Mouse (Mus musculus): ENCODE data around the gene Mdn1. TPM values are rescaled to one million over a fixed set of nuclear protein-coding genes. Genes with fewer than 3 reads are reported as not detected.
A peak's percentile ranks its signal among the peaks of the same experiment; 100 is the strongest.

The Mdn1 gene
- total RNA-seq, 1 experiment: 143 TPM

GRCm38 (mm10) chr4:32677471-32677870, 20.6 kb downstream of the Mdn1 start:
- Histone ChIP-seq H3K9ac (ENCODE audit: insufficient read depth, low read depth, low read length, poor library complexity, severe bottlenecking) (no peak overlapping the region), H3K4me3 (ENCODE audit: insufficient read depth in 1 of 2, low read depth in 1 of 2, low read length in 2 of 2, poor library complexity in 1 of 2, severe bottlenecking in 1 of 2) (no peak overlapping the region), H3K27ac (ENCODE audit: insufficient read depth, low read depth, low read length, poor library complexity, severe bottlenecking) (no peak overlapping the region), H3K4me1 (ENCODE audit: control insufficient read depth in 2 of 2, insufficient read depth in 2 of 2, low read length in 2 of 2, poor library complexity in 1 of 2) (no peaks in the 10 kb centered on the region), H3K36me3 (ENCODE audit: control insufficient read depth, insufficient read depth, low read length, poor library complexity, severe bottlenecking) (peaks cover 32% of the 10 kb centered on the region), H3K9me3 (ENCODE audit: control insufficient read depth, insufficient read depth, low read depth, low read length) (no peaks in the 10 kb centered on the region)
- in situ Hi-C loops (cut with MboI; ENCODE audit: low sequenced_read_pairs in 2 of 2, unreplicated experiment in 2 of 2): no loop called here
- DNase-seq (ENCODE audit: low read depth, low spot score): no peak
- no peak for TF ChIP-seq HCFC1 (IDR thresholded peaks at IDR 0.05; ENCODE audit: borderline replicate concordance, insufficient read depth, low read length)

- H3K4me3 ChIP-seq (ENCODE audit: insufficient read depth in 1 of 2, low read depth in 1 of 2, low read length in 2 of 2, poor library complexity in 1 of 2, severe bottlenecking in 1 of 2): no peak overlapping the region
- no peak overlapping the region for H3K27ac ChIP-seq (ENCODE audit: insufficient read depth, low read depth, low read length, poor library complexity, severe bottlenecking)
- DNase-seq (ENCODE audit: low read depth, low spot score): peak; percentile 22
- no peaks in the 10 kb centered on the region for H3K4me1 ChIP-seq (ENCODE audit: control insufficient read depth in 2 of 2, insufficient read depth in 2 of 2, low read length in 2 of 2, poor library complexity in 1 of 2)
- in situ Hi-C loops (cut with MboI; ENCODE audit: low sequenced_read_pairs in 2 of 2, unreplicated experiment in 2 of 2): no loop called here
- peaks cover 30% of the 10 kb centered on the region for H3K36me3 ChIP-seq (ENCODE audit: control insufficient read depth, insufficient read depth, low read length, poor library complexity, severe bottlenecking)
- no peaks in the 10 kb centered on the region for H3K9me3 ChIP-seq (ENCODE audit: control insufficient read depth, insufficient read depth, low read depth, low read length)
- no peak overlapping the region for H3K9ac ChIP-seq (ENCODE audit: insufficient read depth, low read depth, low read length, poor library complexity, severe bottlenecking)
- no peak for TF ChIP-seq MAFK (IDR thresholded peaks at IDR 0.05; ENCODE audit: insufficient read depth, low read depth, low read length)
- TF ChIP-seq CHD2 (IDR thresholded peaks at IDR 0.05; ENCODE audit: low read depth, low read length): no peak
- no peak for TF ChIP-seq HCFC1 (IDR thresholded peaks at IDR 0.05; ENCODE audit: borderline replicate concordance, insufficient read depth, low read length)
- TF ChIP-seq ZC3H11A (IDR thresholded peaks at IDR 0.05; ENCODE audit: borderline replicate concordance, low read depth, low read length): no peak
- no peak for TF ChIP-seq ZNF384 (IDR thresholded peaks at IDR 0.05; ENCODE audit: low read depth, low read length)
Measured at GRCm38 (mm10) chr4:32680843-32681242, 23.9 kb downstream of the Mdn1 start.

- Histone ChIP-seq H3K27ac (ENCODE audit: insufficient read depth, low read depth, low read length, poor library complexity, severe bottlenecking) (no peak overlapping the region), H3K36me3 (ENCODE audit: control insufficient read depth, insufficient read depth, low read length, poor library complexity, severe bottlenecking) (peaks cover 26% of the 10 kb centered on the region), H3K9ac (ENCODE audit: insufficient read depth, low read depth, low read length, poor library complexity, severe bottlenecking) (no peak overlapping the region), H3K4me1 (ENCODE audit: control insufficient read depth in 2 of 2, insufficient read depth in 2 of 2, low read length in 2 of 2, poor library complexity in 1 of 2) (no peaks in the 10 kb centered on the region), H3K4me3 (ENCODE audit: insufficient read depth in 1 of 2, low read depth in 1 of 2, low read length in 2 of 2, poor library complexity in 1 of 2, severe bottlenecking in 1 of 2) (no peak overlapping the region), H3K9me3 (ENCODE audit: control insufficient read depth, insufficient read depth, low read depth, low read length) (no peaks in the 10 kb centered on the region)
- no peak for TF ChIP-seq HCFC1 (IDR thresholded peaks at IDR 0.05; ENCODE audit: borderline replicate concordance, insufficient read depth, low read length)
- TF ChIP-seq ZC3H11A (IDR thresholded peaks at IDR 0.05; ENCODE audit: borderline replicate concordance, low read depth, low read length): no peak
- no peak for TF ChIP-seq CHD2 (IDR thresholded peaks at IDR 0.05; ENCODE audit: low read depth, low read length)
- no peak for TF ChIP-seq MAFK (IDR thresholded peaks at IDR 0.05; ENCODE audit: insufficient read depth, low read depth, low read length)
- TF ChIP-seq ZNF384 (IDR thresholded peaks at IDR 0.05; ENCODE audit: low read depth, low read length): no peak
- DNase-seq (ENCODE audit: low read depth, low spot score): no peak
- in situ Hi-C loops (cut with MboI; ENCODE audit: low sequenced_read_pairs in 2 of 2, unreplicated experiment in 2 of 2): no loop called here
Measured at GRCm38 (mm10) chr4:32682471-32682870, 25.6 kb downstream of the Mdn1 start.

GRCm38 (mm10) chr4:32683061-32683582, 26.2 kb downstream of the Mdn1 start:
- Histone ChIP-seq H3K9me3 (ENCODE audit: control insufficient read depth, insufficient read depth, low read depth, low read length) (no peaks in the 10 kb centered on the region), H3K4me1 (ENCODE audit: control insufficient read depth in 2 of 2, insufficient read depth in 2 of 2, low read length in 2 of 2, poor library complexity in 1 of 2) (no peaks in the 10 kb centered on the region), H3K27ac (ENCODE audit: insufficient read depth, low read depth, low read length, poor library complexity, severe bottlenecking) (no peak overlapping the region), H3K9ac (ENCODE audit: insufficient read depth, low read depth, low read length, poor library complexity, severe bottlenecking) (no peak overlapping the region), H3K4me3 (ENCODE audit: insufficient read depth in 1 of 2, low read depth in 1 of 2, low read length in 2 of 2, poor library complexity in 1 of 2, severe bottlenecking in 1 of 2) (no peak overlapping the region), H3K36me3 (ENCODE audit: control insufficient read depth, insufficient read depth, low read length, poor library complexity, severe bottlenecking) (peaks cover 24% of the 10 kb centered on the region)
- in situ Hi-C loops (cut with MboI; ENCODE audit: low sequenced_read_pairs in 2 of 2, unreplicated experiment in 2 of 2): no loop called here
- DNase-seq (ENCODE audit: low read depth, low spot score): no peak
- no peak for TF ChIP-seq CHD2 (IDR thresholded peaks at IDR 0.05; ENCODE audit: low read depth, low read length)
- TF ChIP-seq MAFK (IDR thresholded peaks at IDR 0.05; ENCODE audit: insufficient read depth, low read depth, low read length): no peak

- Histone ChIP-seq H3K27ac (ENCODE audit: insufficient read depth, low read depth, low read length, poor library complexity, severe bottlenecking) (no peak overlapping the region), H3K36me3 (ENCODE audit: control insufficient read depth, insufficient read depth, low read length, poor library complexity, severe bottlenecking) (peaks cover 40% of the 10 kb centered on the region), H3K9me3 (ENCODE audit: control insufficient read depth, insufficient read depth, low read depth, low read length) (no peaks in the 10 kb centered on the region), H3K4me1 (ENCODE audit: control insufficient read depth in 2 of 2, insufficient read depth in 2 of 2, low read length in 2 of 2, poor library complexity in 1 of 2) (no peaks in the 10 kb centered on the region), H3K4me3 (ENCODE audit: insufficient read depth in 1 of 2, low read depth in 1 of 2, low read length in 2 of 2, poor library complexity in 1 of 2, severe bottlenecking in 1 of 2) (no peak overlapping the region), H3K9ac (ENCODE audit: insufficient read depth, low read depth, low read length, poor library complexity, severe bottlenecking) (no peak overlapping the region)
- TF ChIP-seq CHD2 (IDR thresholded peaks at IDR 0.05; ENCODE audit: low read depth, low read length) (no peak), HCFC1 (IDR thresholded peaks at IDR 0.05; ENCODE audit: borderline replicate concordance, insufficient read depth, low read length) (no peak), ZC3H11A (IDR thresholded peaks at IDR 0.05; ENCODE audit: borderline replicate concordance, low read depth, low read length) (no peak), MAFK (IDR thresholded peaks at IDR 0.05; ENCODE audit: insufficient read depth, low read depth, low read length) (no peak), ZNF384 (IDR thresholded peaks at IDR 0.05; ENCODE audit: low read depth, low read length) (no peak)
- in situ Hi-C loops (cut with MboI; ENCODE audit: low sequenced_read_pairs in 2 of 2, unreplicated experiment in 2 of 2): no loop called here
- no peak for DNase-seq (ENCODE audit: low read depth, low spot score)
Measured at GRCm38 (mm10) chr4:32717733-32718132, 60.8 kb downstream of the Mdn1 start.
